Mouse (Mus musculus): ENCODE data around the gene Lsm10.
"Not testable (repeated sequence)": the region's sequence is repeated elsewhere in the genome, so short reads cannot be mapped to it uniquely, and the experiment has no call there.

DNA sequence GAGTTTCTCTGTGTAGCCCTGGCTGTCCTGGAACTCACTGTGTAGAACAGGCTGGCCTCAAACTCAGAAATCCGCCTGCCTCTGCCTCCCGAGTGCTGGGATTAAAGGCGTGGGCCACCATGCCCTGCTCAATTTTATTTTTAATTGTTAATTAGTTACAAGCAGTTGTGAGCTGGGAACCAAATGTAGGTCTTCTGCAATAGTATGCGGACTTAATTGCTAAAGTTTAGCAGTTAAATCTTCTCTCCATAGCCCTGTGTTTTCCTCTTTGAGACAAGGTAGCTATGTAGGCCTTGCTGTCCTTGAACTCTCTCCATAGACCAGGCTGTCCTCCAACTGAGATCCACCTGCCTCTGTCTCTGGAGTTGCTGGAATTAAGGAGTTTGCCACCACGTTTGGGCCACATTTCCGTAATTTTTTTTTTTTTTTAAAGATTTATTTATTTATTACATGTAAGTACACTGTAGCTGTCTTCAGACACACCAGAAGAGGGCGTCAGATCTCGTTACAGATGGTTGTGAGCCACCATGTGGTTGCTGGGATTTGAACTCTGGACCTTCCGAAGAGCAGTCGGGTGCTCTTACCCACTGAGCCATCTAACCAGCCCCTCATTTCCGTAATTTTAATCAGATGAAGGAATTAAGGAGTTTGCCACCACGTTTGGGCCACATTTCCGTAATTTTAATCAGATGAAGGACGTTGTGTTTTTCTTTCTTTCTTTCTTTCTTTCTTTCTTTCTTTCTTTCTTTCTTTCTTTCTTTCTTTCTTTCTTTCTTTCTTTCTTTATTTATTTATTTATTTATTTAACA, 597 bp upstream of the Lsm10 start:
- not testable (repeated sequence) for TF ChIP-seq CTCF, EP300 (IDR thresholded peaks at IDR 0.05; ENCODE audit: low read depth)

Measured in liver, postnatal 0 days (tissue).